Mouse (Mus musculus) neural tube, embryonic 14.5 days (tissue): ENCODE results near the gene Dnmt3a. TPM values are rescaled to one million over a fixed set of nuclear protein-coding genes. Genes with fewer than 3 reads are reported as not detected.

Experiments used
- ATAC-seq: fragments of 200-750 bp; cut with Nextera tagmentation; 2 replicates; pipeline ENCODE4 v1.8.0; 2017; ENCODE audit warnings: low read depth, mild to moderate bottlenecking, moderate TSS enrichment, moderate library complexity
- H3K27ac ChIP-seq: fragments of 300-500 bp; sonication (generic); 2 replicates; pipeline ENCODE4 v1.5.1; 2014; ENCODE audit warnings: low read depth, mild to moderate bottlenecking, control low read depth, low read length, moderate library complexity, mixed read lengths
- H3K27me3 ChIP-seq: fragments of 300-500 bp; sonication (generic); 2 replicates; pipeline ENCODE4 v1.6.1; 2014; ENCODE audit warnings: low read length; ENCODE audit not compliant: control insufficient read depth, insufficient read depth
- H3K36me3 ChIP-seq: fragments of 300-500 bp; sonication (generic); 2 replicates; pipeline ENCODE4 v1.6.1; 2014; ENCODE audit warnings: low read length, mixed read lengths; ENCODE audit not compliant: control insufficient read depth, insufficient read depth
- H3K4me1 ChIP-seq: fragments of 300-500 bp; sonication (generic); 2 replicates; pipeline ENCODE4 v1.6.1; 2014; ENCODE audit warnings: low read length; ENCODE audit not compliant: control insufficient read depth, insufficient read depth
- H3K4me2 ChIP-seq: fragments of 300-500 bp; sonication (generic); 2 replicates; pipeline ENCODE4 v1.6.1; 2014; ENCODE audit warnings: mild to moderate bottlenecking, low read depth, low read length, control low read depth
- H3K4me3 ChIP-seq: fragments of 300-500 bp; sonication (generic); 2 replicates; pipeline ENCODE4 v1.5.1; 2014; ENCODE audit warnings: low read depth, low read length, control low read depth, mixed read lengths
- H3K9ac ChIP-seq: fragments of 300-500 bp; sonication (generic); replicated peaks from 2 replicates; pipeline ENCODE4 v1.6.1; 2014; ENCODE audit warnings: low read depth, mild to moderate bottlenecking, control low read depth, low read length, mixed read lengths
- H3K9me3 ChIP-seq: fragments of 300-500 bp; sonication (generic); 2 replicates; pipeline ENCODE4 v1.6.1; 2016; ENCODE audit warnings: low read length; ENCODE audit not compliant: control insufficient read depth
- WGBS: fragments of 180-500 bp; shearing (Covaris S2); extraction: QIAGEN DNeasy Blood & Tissue Kit; methylation state at CpG from one replicate; pipeline ENCODE4 v1.1.7; 2014; 5-methylcytosine and 5-hydroxymethylcytosine counted together
- polyA plus RNA-seq: library from polyadenylated mRNA; unstranded; fragments of >200 nt; fragmentation: Nextera tagmentation; extraction: Ambion mirVana; gene quantifications from 2 replicates; pipeline ENCODE4 v1.2.1, GENCODE M21; 2014

The Dnmt3a gene
- polyA plus RNA-seq, 1 experiment from 2014 or later, result 53.4 TPM

GRCm38 (mm10) chr12:3770546-3770945 lies 35.3 kb upstream of the Dnmt3a start:
- WGBS, result 73% methylated on average over 2 of the region's 2 CpGs
- Histone ChIP-seq H3K9ac (no peak overlapping the region), H3K27me3 (no peaks in the 10 kb centered on the region), H3K4me2 (no peak overlapping the region), H3K9me3 (no peaks in the 10 kb centered on the region), H3K4me1 (no peaks in the 10 kb centered on the region), H3K36me3 (peaks cover 6% of the 10 kb centered on the region; the same call in 1 of the 2 replicates), H3K27ac (no peak overlapping the region), H3K4me3 (no peak overlapping the region)
- no peak for ATAC-seq

GRCm38 (mm10) chr12:3771080-3771479 lies 34.7 kb upstream of the Dnmt3a start:
- 85% methylated on average over 2 of the region's 2 CpGs for WGBS
- ATAC-seq, result no peak

GRCm38 (mm10) chr12:3773643-3774042 lies 32.2 kb upstream of the Dnmt3a start:
- Histone ChIP-seq H3K27ac (no peak overlapping the region), H3K4me2 (no peak overlapping the region), H3K4me3 (no peak overlapping the region), H3K36me3 (peaks cover 6% of the 10 kb centered on the region; the same call in 1 of the 2 replicates), H3K4me1 (no peaks in the 10 kb centered on the region), H3K9ac (no peak overlapping the region), H3K9me3 (no peaks in the 10 kb centered on the region), H3K27me3 (no peaks in the 10 kb centered on the region)
- ATAC-seq, result no peak
- WGBS, result 91% methylated on average over 3 of the region's 3 CpGs

More at GRCm38 (mm10) chr12:3771080-3771479, 34.7 kb upstream of the Dnmt3a start:
- H3K9me3 ChIP-seq, result no peaks in the 10 kb centered on the region
- no peak overlapping the region for H3K4me3 ChIP-seq
- H3K4me2 ChIP-seq, result no peak overlapping the region
- H3K27ac ChIP-seq, result no peak overlapping the region
- no peaks in the 10 kb centered on the region for H3K4me1 ChIP-seq
- no peaks in the 10 kb centered on the region for H3K27me3 ChIP-seq
- H3K9ac ChIP-seq, result no peak overlapping the region
- H3K36me3 ChIP-seq, result peaks cover 6% of the 10 kb centered on the region; the same call in 1 of the 2 replicates

- Histone ChIP-seq H3K4me3 (no peak overlapping the region), H3K27me3 (no peaks in the 10 kb centered on the region), H3K27ac (no peak overlapping the region), H3K9ac (no peak overlapping the region), H3K4me1 (peaks cover 9% of the 10 kb centered on the region; the same call in 1 of the 2 replicates), H3K4me2 (no peak overlapping the region), H3K36me3 (peaks cover 6% of the 10 kb centered on the region; the same call in 1 of the 2 replicates), H3K9me3 (no peaks in the 10 kb centered on the region)
- 97% methylated on average over 2 of the region's 2 CpGs for whole genome bisulfite sequencing
- ATAC-seq, result no peak
Observed at GRCm38 (mm10) chr12:3776015-3776414, 29.8 kb upstream of the Dnmt3a start.

- H3K4me1 ChIP-seq, result peaks cover 10% of the 10 kb centered on the region; the same call in 1 of the 2 replicates
- no peak overlapping the region for H3K9ac ChIP-seq
- H3K4me2 ChIP-seq, result no peak overlapping the region
- H3K4me3 ChIP-seq, result no peak overlapping the region
- ATAC-seq, result no peak
- 93% methylated on average over 5 of the region's 5 CpGs for WGBS
- H3K27me3 ChIP-seq, result no peaks in the 10 kb centered on the region
- no peak overlapping the region for H3K27ac ChIP-seq
- H3K9me3 ChIP-seq, result no peaks in the 10 kb centered on the region
- peaks cover 6% of the 10 kb centered on the region; the same call in 1 of the 2 replicates for H3K36me3 ChIP-seq
Observed at GRCm38 (mm10) chr12:3777682-3778081, 28.1 kb upstream of the Dnmt3a start.

GRCm38 (mm10) chr12:3778286-3778685 lies 27.5 kb upstream of the Dnmt3a start:
- Histone ChIP-seq H3K9ac (no peak overlapping the region), H3K4me3 (no peak overlapping the region), H3K9me3 (no peaks in the 10 kb centered on the region), H3K27me3 (no peaks in the 10 kb centered on the region), H3K27ac (no peak overlapping the region), H3K4me1 (peaks cover 16% of the 10 kb centered on the region), H3K4me2 (no peak overlapping the region), H3K36me3 (0 out of 2 replicates have a peak, but pooled peaks cover 6% of the 10 kb centered on the region)
- WGBS, result 76% methylated on average over 6 of the region's 6 CpGs
- ATAC-seq, result no peak

GRCm38 (mm10) chr12:3779639-3780038 lies 26.2 kb upstream of the Dnmt3a start:
- no peak for ATAC-seq
- H3K4me2 ChIP-seq, result no peak overlapping the region
- 0 out of 2 replicates have a peak, but pooled peaks cover under 1% of the 10 kb centered on the region for H3K36me3 ChIP-seq
- H3K4me1 ChIP-seq, result peaks cover 18% of the 10 kb centered on the region
- H3K9ac ChIP-seq, result no peak overlapping the region
- no peak overlapping the region for H3K27ac ChIP-seq
- H3K27me3 ChIP-seq, result no peaks in the 10 kb centered on the region
- H3K9me3 ChIP-seq, result no peaks in the 10 kb centered on the region
- 94% methylated on average over 2 of the region's 2 CpGs for WGBS
- H3K4me3 ChIP-seq, result no peak overlapping the region

GRCm38 (mm10) chr12:3780405-3780891 lies 25.4 kb upstream of the Dnmt3a start:
- peaks cover 18% of the 10 kb centered on the region for H3K4me1 ChIP-seq
- 13% methylated on average over 8 of the region's 8 CpGs for WGBS
- H3K4me2 ChIP-seq, result no peak overlapping the region
- peak; percentile 47; the same call in 1 of the 2 replicates for ATAC-seq
- H3K27me3 ChIP-seq, result no peaks in the 10 kb centered on the region
- H3K9ac ChIP-seq, result no peak overlapping the region
- peak overlapping the region; percentile 49; the same call in 1 of the 2 replicates for H3K27ac ChIP-seq
- no peak overlapping the region for H3K4me3 ChIP-seq
- H3K9me3 ChIP-seq, result no peaks in the 10 kb centered on the region
- no peaks in the 10 kb centered on the region for H3K36me3 ChIP-seq

- no peak overlapping the region for H3K4me3 ChIP-seq
- peak; percentile 50; the same call in 1 of the 2 replicates for ATAC-seq
- H3K36me3 ChIP-seq, result no peaks in the 10 kb centered on the region
- H3K4me2 ChIP-seq, result no peak overlapping the region
- 28% methylated on average over 7 of the region's 7 CpGs for WGBS
- H3K27ac ChIP-seq, result peak overlapping the region; percentile 24
- H3K4me1 ChIP-seq, result peaks cover 18% of the 10 kb centered on the region
- no peaks in the 10 kb centered on the region for H3K27me3 ChIP-seq
- no peak overlapping the region for H3K9ac ChIP-seq
- H3K9me3 ChIP-seq, result no peaks in the 10 kb centered on the region
Observed at GRCm38 (mm10) chr12:3780931-3781471, 24.8 kb upstream of the Dnmt3a start.
